Mouse (Mus musculus) thymus, adult 2 months (tissue): ENCODE measurements around the gene Samd3. TPM values are rescaled to one million over a fixed set of nuclear protein-coding genes. Genes with fewer than 3 reads are reported as not detected.

ENCODE experiments used
- DNase-seq: peaks from one replicate; pipeline ENCODE4 v3.0.0; 2021
- H3K27ac ChIP-seq: fragments of 200-500 bp; 2 replicates; pipeline ENCODE4 v1.5.1; 2012; ENCODE audit warnings: low read length, control low read depth; ENCODE audit not compliant: control insufficient read depth, insufficient read depth
- H3K27me3 ChIP-seq: fragments of 200-500 bp; 2 replicates; pipeline ENCODE4 v1.6.1; 2012; ENCODE audit warnings: mild to moderate bottlenecking, low read length, moderate library complexity, mixed read lengths; ENCODE audit not compliant: control insufficient read depth, insufficient read depth
- H3K36me3 ChIP-seq: fragments of 200-500 bp; 2 replicates; pipeline ENCODE4 v1.6.1; 2012; ENCODE audit warnings: mild to moderate bottlenecking, low read length, moderate library complexity; ENCODE audit not compliant: control insufficient read depth, insufficient read depth
- H3K4me1 ChIP-seq: fragments of 200-500 bp; replicated peaks from 2 replicates; pipeline ENCODE4 v1.6.1; 2012; ENCODE audit warnings: low read length; ENCODE audit not compliant: control insufficient read depth, insufficient read depth
- H3K4me3 ChIP-seq: fragments of 200-500 bp; 2 replicates; pipeline ENCODE4 v1.5.1; 2012; ENCODE audit warnings: mild to moderate bottlenecking, low read length, control low read depth, moderate library complexity; ENCODE audit not compliant: control insufficient read depth, insufficient read depth
- CTCF ChIP-seq: fragments of 200-500 bp; IDR thresholded peaks from 2 replicates; pipeline ENCODE4 v1.5.1; 2012; ENCODE audit warnings: mild to moderate bottlenecking, control low read depth, low read length, moderate library complexity, borderline replicate concordance; ENCODE audit not compliant: control insufficient read depth, poor library complexity, insufficient read depth; ENCODE audit errors: extremely low read depth
- POLR2A ChIP-seq: fragments of 200-500 bp; IDR thresholded peaks from 2 replicates; pipeline ENCODE4 v1.6.1; 2012; ENCODE audit warnings: mild to moderate bottlenecking, low read length, control low read depth, moderate library complexity; ENCODE audit not compliant: control insufficient read depth, poor library complexity, insufficient read depth; ENCODE audit errors: extremely low read depth
- WGBS: fragments of 180-500 bp; shearing (Covaris S2); methylation state at CpG from one replicate; pipeline ENCODE4 v1.1.7; 2018; 5-methylcytosine and 5-hydroxymethylcytosine counted together
- polyA plus RNA-seq: library from polyadenylated mRNA; depleted of rRNA; stranded (reverse); fragments of >200 nt; gene quantifications from 2 replicates; pipeline ENCODE4 v1.2.3, GENCODE M21; 2012

Gene Samd3
- polyA plus RNA-seq, 1 experiment, result 0.28 TPM

- WGBS, result 87% methylated on average over 2 of the region's 2 CpGs
- no peaks in the 10 kb centered on the region for H3K27me3 ChIP-seq
- H3K27ac ChIP-seq, result no peak overlapping the region
Measured at GRCm38 (mm10) chr10:26226734-26227133, 2.8 kb upstream of the Samd3 start.

GRCm38 (mm10) chr10:26228187-26228586 lies 1.3 kb upstream of the Samd3 start:
- Histone ChIP-seq H3K4me3 (no peak overlapping the region), H3K36me3 (no peaks in the 10 kb centered on the region), H3K27ac (no peak overlapping the region), H3K27me3 (no peaks in the 10 kb centered on the region), H3K4me1 (no peaks in the 10 kb centered on the region)
- TF ChIP-seq CTCF (no peak), POLR2A (no peak)
- no peak for DNase-seq

More at GRCm38 (mm10) chr10:26226734-26227133, 2.8 kb upstream of the Samd3 start:
- Histone ChIP-seq H3K4me3 (no peak overlapping the region), H3K36me3 (no peaks in the 10 kb centered on the region), H3K4me1 (no peaks in the 10 kb centered on the region)
- no peak for TF ChIP-seq POLR2A
- TF ChIP-seq CTCF, result no peak
- no peak for DNase-seq

DNA sequence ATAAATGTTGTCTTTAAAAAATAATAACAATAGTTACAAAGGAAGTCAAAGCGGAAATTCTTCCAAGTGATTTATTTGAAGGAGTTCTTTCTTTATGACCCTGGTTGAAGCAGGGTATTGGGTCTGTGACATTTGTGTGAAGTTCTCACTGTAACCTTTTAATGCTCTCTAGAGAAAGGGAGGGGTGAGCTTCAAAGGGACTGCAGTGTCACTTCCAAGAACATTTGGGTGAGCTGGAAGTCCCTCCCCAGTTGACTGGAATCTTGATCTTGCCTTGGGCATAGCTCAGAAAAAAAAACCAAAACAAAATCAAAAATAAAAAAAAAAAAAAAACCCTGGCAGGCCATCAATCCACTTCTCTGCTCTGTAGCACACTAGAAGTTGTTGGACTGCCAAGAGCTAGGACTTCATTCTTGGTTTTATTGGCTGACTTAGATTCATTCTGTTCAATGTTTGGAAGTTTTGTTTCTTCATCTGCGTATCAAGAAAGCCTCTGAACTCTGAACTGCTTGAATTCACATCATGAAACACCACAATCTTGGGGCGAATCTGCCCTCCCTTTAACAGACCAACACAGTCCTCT lies 2.7 kb downstream of the Samd3 start:
- H3K4me3 ChIP-seq, result no peak overlapping the region
- no peaks in the 10 kb centered on the region for H3K36me3 ChIP-seq
- no peak overlapping the region for H3K27ac ChIP-seq
- H3K4me1 ChIP-seq, result no peaks in the 10 kb centered on the region
- no peak for DNase-seq
- TF ChIP-seq POLR2A (no peak), CTCF (no peak)
- no peaks in the 10 kb centered on the region for H3K27me3 ChIP-seq
- WGBS, result 91% methylated on average over 3 of the region's 3 CpGs

GRCm38 (mm10) chr10:26238559-26238958 lies 9.1 kb downstream of the Samd3 start:
- no peaks in the 10 kb centered on the region for H3K36me3 ChIP-seq
- TF ChIP-seq POLR2A (no peak), CTCF (no peak)
- H3K4me1 ChIP-seq, result no peaks in the 10 kb centered on the region
- H3K4me3 ChIP-seq, result no peak overlapping the region
- 62% methylated on average over 4 of the region's 4 CpGs for WGBS
- no peak for DNase-seq
- no peak overlapping the region for H3K27ac ChIP-seq
- no peaks in the 10 kb centered on the region for H3K27me3 ChIP-seq

DNA sequence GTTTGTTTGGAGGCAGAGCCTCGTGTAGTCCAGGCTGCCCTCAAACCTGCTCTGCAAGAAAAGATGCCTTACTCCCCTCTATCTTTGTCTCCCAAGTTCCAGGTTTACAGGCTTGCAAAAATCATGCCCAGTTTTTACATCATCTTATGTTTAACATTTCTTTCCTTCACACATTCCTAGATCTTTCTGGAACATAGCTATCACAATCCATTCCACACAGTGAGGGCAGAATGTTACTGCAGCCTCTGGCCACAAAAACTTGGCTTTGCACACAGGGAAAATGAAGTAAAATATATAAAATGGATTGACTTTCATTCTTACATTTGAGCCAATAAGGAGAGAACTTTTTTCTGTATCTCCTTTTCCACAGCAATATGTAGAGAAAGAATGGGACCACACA lies 9.6 kb downstream of the Samd3 start:
- Histone ChIP-seq H3K4me3 (no peak overlapping the region), H3K27ac (no peak overlapping the region), H3K4me1 (no peaks in the 10 kb centered on the region), H3K36me3 (no peaks in the 10 kb centered on the region), H3K27me3 (no peaks in the 10 kb centered on the region)
- TF ChIP-seq CTCF (no peak), POLR2A (no peak)
- DNase-seq, result no peak
- WGBS, result 58% methylated on average over 1 of the region's 1 CpGs

DNA sequence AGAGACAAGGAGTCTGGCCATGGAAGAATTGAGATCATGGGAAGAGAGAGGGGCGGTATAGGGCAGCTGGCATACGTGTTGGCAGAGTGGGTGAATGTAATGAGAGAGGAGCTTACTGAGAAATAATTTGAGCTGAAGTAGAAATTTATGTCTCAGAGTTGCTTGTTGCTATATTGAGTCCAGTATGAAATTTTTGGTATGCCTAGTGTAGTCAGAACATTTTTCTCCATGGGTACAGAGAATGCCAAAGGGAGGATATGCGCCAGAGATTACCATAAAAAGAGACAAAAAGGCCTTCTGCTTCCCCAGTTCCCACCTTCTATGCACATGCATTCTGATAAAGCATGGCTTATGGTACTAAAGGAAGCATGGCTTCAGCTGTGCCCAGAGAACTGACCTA lies 13.7 kb downstream of the Samd3 start:
- no peak overlapping the region for H3K4me3 ChIP-seq
- no peaks in the 10 kb centered on the region for H3K4me1 ChIP-seq
- TF ChIP-seq CTCF, result no peak
- TF ChIP-seq POLR2A, result no peak
- no peaks in the 10 kb centered on the region for H3K27me3 ChIP-seq
- WGBS, result 97% methylated on average over 3 of the region's 3 CpGs
- no peak for DNase-seq
- no peaks in the 10 kb centered on the region for H3K36me3 ChIP-seq
- H3K27ac ChIP-seq, result no peak overlapping the region

- no peak for DNase-seq
- 89% methylated on average over 6 of the region's 6 CpGs for WGBS
- H3K27me3 ChIP-seq, result no peaks in the 10 kb centered on the region
- no peak overlapping the region for H3K4me3 ChIP-seq
- TF ChIP-seq POLR2A (no peak), CTCF (no peak)
- no peaks in the 10 kb centered on the region for H3K36me3 ChIP-seq
- H3K27ac ChIP-seq, result no peak overlapping the region
- no peaks in the 10 kb centered on the region for H3K4me1 ChIP-seq
Measured at GRCm38 (mm10) chr10:26244466-26244865, 15.0 kb downstream of the Samd3 start.
